Mouse (Mus musculus) bone marrow, adult 2 months (tissue): ENCODE results near the gene A430005L14Rik. TPM values are rescaled to one million over a fixed set of nuclear protein-coding genes. Genes with fewer than 3 reads are reported as not detected.
"Not testable (repeated sequence)": the region's sequence is repeated elsewhere in the genome, so short reads cannot be mapped to it uniquely, and the experiment has no call there.

ENCODE experiments used
- H3K27ac ChIP-seq: fragments of 200-500 bp; 2 replicates; pipeline ENCODE4 v1.5.1; 2012; ENCODE audit warnings: low read depth, mild to moderate bottlenecking, control low read depth, inconsistent platforms, low read length; ENCODE audit not compliant: control insufficient read depth, poor library complexity, insufficient read depth
- H3K4me1 ChIP-seq: fragments of 200-500 bp; 2 replicates; pipeline ENCODE4 v1.6.1; 2011; ENCODE audit warnings: low read length; ENCODE audit not compliant: control insufficient read depth, insufficient read depth
- H3K4me3 ChIP-seq: fragments of 200-500 bp; replicated peaks from 2 replicates; pipeline ENCODE3; 2011; ENCODE audit warnings: mild to moderate bottlenecking, low read depth, low read length, control low read depth; ENCODE audit not compliant: control insufficient read depth
- CTCF ChIP-seq: fragments of 200-500 bp; IDR thresholded peaks from 2 replicates; pipeline ENCODE4 v1.5.1; 2011; ENCODE audit warnings: low read length, control low read depth; ENCODE audit not compliant: control insufficient read depth, insufficient read depth
- POLR2A ChIP-seq: fragments of 200-500 bp; IDR thresholded peaks from 2 replicates; pipeline ENCODE4 v1.6.1; 2011; ENCODE audit warnings: low read depth, mild to moderate bottlenecking, control low read depth, low read length, borderline replicate concordance; ENCODE audit not compliant: control insufficient read depth
- WGBS: fragments of 180-500 bp; shearing (Covaris S2); methylation state at CpG from one replicate; pipeline ENCODE4 v1.1.7; 2018; 5-methylcytosine and 5-hydroxymethylcytosine counted together
- polyA plus RNA-seq: library from polyadenylated mRNA; stranded (reverse); fragments of >200 nt; gene quantifications from 2 replicates; pipeline ENCODE4 v1.2.4, GENCODE M21; 2011; ENCODE audit warnings: low replicate concordance; ENCODE audit not compliant: missing spikeins, insufficient read depth, insufficient read length

A430005L14Rik gene
- polyA plus RNA-seq: 60.4 and 78.7 TPM in 2 replicates

DNA sequence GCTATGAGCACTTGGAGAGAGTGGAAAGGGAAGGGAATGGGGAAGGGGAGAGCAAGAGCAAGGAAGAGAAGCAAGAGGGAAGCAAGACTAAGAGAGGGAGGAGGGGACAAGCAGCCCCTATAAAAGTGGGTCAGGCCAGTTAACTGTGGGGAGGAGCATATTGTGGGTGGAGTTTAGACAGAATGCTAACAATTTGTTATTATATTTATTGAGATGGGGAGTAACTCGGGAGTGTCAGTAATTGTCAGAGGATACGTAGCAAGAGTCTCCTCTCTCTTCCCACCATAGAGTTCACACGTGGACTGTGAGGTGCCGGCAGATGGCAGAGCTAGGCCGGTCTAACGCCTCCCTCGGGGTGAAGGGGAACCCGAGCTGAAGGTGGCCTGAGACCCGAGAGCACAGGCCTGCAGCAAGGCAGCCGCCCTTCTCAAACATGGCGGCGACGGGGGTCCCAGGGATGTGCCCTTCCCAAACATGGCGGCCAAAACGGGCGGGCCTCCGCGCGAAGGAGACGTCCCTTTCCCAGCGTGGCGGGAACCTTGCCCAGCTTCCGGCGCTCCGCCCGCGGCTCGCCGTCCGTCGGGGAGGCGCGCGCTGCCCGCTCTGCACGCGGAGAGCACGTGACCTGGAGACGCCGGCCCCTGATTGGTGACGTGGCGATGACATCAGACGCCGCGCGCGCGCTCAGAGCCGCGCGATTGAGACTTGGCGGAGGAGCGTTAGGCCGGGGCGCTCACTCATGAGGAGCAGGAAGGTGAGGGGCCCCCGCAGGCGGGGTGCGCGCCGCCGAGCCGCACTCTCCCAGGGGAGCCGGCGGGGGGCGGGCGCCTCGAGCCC lies at the start of gene A430005L14Rik:
Gene A430005L14Rik (plus strand): TSS at position 669 of the 837 bp plus-strand sequence.
- no peak; the same call in 1 of the 2 replicates for TF ChIP-seq POLR2A
- peak; percentile 20; the same call in 1 of the 2 replicates for TF ChIP-seq CTCF
- H3K4me3 ChIP-seq: peak within 1 kb of the TSS; percentile 99
- H3K4me1 ChIP-seq: no peaks in the 10 kb centered on the region; the same call in 1 of the 2 replicates
- WGBS: 2% methylated on average over 67 of the region's 67 CpGs
- H3K27ac ChIP-seq: peak within 1 kb of the TSS; percentile 88

DNA sequence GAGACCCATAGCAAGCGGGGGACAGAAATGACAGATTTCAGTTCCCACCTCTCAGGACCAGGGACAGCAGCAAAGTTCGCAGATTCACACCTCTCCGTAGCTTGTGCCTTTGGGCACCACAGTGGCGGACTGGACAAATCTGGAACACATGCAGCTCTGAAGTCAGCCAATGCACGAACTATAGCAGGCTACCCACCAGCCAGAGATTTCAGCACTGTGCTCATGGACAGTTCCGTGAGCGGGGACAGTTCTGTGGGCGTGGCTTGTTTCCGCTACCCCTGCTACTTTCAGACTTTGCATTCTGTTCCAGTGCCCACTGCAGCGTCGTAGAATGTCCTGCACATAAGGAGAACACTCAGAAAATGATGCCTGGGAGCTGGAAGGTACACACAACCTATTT lies 49.5 kb upstream of the A430005L14Rik start:
- H3K27ac ChIP-seq: no peak overlapping the region
- no peak overlapping the region for H3K4me3 ChIP-seq
- TF ChIP-seq CTCF: no peak
- no peak for TF ChIP-seq POLR2A
- no peaks in the 10 kb centered on the region; the same call in 1 of the 2 replicates for H3K4me1 ChIP-seq
- WGBS: 38% methylated on average over 11 of the region's 11 CpGs

DNA sequence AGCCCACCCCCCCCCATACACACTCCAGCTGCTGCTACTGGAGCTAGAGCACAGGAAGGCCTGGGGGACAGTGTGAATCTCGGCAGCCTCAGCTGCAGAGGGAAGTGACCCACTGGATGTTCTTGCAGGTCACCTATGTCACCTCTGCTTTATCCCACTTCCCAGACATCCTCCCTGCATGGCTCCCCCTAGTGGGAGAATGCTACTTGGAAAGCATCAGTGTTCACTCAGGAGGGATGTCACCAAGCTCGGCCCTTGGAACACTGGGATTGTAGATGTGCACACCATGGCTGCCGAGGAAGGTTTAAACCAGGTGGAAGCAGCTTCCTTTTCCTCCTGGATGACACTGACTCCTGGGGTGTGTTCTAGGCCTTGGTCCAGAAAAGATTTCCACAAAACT lies 43.4 kb upstream of the A430005L14Rik start:
- no peak for TF ChIP-seq CTCF
- no peak for TF ChIP-seq POLR2A
- Histone ChIP-seq H3K4me1 (no peaks in the 10 kb centered on the region; the same call in 1 of the 2 replicates), H3K4me3 (no peak overlapping the region), H3K27ac (no peak overlapping the region)
- WGBS: 53% methylated on average over 3 of the region's 3 CpGs

DNA sequence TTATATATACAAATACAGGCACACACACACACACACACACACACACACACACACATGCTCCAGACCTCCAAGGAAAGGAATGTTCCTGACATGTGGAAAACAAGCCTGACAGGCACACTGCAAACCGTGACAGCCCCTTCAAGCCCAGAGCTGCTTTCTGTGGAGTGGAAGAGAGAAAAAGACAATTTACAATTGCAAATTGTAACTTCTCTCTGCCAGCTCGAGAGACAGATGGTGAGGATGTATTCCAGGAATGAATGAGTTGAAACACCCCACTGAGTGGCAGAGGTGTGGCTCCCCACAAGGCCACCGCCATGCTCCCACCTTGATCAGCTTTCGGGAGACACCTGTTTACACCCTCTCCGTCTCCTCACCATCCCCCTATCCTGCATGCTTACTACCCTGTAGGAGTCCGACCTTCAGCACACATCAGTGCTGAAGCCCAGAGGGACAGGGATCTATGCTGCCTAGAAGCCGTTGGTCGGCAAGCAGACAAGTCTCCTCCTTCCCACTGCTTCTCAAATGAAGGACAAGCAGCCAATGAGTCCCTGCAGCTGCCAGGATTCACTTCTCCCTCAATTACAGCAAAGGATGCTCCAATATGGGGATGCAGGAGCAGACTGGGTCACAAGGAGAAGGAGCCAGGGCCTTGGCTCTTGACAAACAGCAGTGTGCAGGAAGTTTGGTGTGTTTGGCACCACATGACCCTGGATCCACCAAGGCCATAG lies 39.1 kb upstream of the A430005L14Rik start:
- Histone ChIP-seq H3K27ac (no peak overlapping the region), H3K4me1 (no peaks in the 10 kb centered on the region; the same call in 1 of the 2 replicates), H3K4me3 (no peak overlapping the region)
- TF ChIP-seq POLR2A (no peak), CTCF (no peak)
- WGBS: 51% methylated on average over 8 of the region's 8 CpGs

DNA sequence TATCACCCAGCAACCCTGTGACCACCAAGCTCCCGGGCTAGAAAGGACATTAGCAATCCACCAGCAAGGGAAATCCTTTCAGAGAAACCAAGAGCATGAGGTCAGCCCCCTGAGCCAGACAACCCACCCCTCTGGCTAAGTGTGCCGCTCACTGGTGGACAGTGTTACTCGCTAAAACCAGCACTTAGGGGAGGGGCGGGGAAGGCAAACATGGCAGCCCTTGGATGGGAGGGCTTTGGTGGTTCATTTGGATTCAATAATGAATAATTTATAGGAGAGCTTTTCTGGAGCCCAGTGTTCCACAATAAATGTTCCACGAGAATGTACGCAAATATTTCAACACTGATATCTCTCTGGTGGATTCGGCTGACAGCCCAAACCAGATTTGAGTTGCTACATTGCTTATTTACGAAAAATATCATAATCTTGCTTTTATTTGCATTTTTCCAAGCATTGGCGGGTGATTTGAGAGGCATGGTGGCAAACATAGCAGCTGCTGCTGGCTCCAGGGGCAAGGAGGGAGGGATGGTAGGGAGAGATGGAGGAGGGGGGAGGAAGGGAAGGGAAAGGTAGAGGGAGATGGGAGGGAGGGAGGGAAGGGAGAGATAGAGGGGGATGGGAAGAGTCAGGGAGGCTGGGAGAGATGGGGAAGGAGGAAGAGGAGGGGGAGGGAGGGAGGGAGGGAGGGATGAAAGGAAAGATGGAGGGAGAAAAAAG lies 36.4 kb upstream of the A430005L14Rik start:
- Histone ChIP-seq H3K27ac (no peak overlapping the region), H3K4me1 (no peaks in the 10 kb centered on the region; the same call in 1 of the 2 replicates), H3K4me3 (no peak overlapping the region)
- TF ChIP-seq CTCF (no peak), POLR2A (no peak)
- 70% methylated on average over 9 of the region's 9 CpGs for WGBS

DNA sequence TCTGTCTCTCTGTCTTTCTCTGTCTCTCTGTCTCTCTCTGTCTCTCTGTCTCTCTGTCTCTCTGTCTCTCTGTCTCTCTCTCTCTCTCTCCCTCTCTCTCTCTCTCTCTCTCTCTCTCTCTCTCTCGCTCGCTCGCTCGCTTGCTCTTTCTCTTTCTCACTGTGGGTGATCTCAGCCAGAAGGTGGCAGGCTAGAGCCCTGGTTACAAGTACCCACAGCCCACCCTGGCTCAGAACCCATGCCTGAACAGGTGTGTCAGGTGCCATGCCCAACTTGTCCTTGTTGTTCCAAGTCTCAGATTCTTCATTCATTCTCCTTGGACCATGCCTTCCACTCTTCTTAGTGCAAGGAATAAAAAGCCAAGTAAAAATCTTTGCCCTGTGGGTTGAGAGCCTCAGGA lies 34.9 kb upstream of the A430005L14Rik start:
- WGBS: 46% methylated on average over 4 of the region's 4 CpGs
- not testable (repeated sequence) for H3K4me1 ChIP-seq, H3K4me3 ChIP-seq, H3K27ac ChIP-seq

DNA sequence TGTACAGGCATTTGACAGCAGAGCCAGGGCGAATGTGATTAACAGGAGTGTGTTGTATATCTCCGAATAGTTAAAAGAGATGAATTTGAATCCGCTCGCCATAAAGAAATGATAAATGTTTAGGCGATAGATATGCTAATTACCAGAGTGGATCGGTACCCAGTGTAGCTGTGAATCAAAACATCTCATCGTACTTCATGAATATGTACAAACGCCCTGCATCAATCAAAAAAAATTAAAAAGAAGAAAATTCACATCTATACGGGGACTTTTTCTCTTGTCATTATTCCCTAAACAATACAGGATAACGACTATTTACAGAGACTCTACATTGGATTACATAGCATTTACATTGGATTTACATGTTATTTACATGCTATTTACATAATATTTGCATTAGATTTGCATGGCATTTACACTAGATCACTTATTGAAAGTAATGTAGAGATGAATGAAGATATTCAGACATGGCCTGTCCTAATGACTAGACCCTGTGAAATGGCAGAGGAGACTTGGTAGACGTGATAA lies 28.2 kb upstream of the A430005L14Rik start:
- 81% methylated on average over 11 of the region's 11 CpGs for WGBS

DNA sequence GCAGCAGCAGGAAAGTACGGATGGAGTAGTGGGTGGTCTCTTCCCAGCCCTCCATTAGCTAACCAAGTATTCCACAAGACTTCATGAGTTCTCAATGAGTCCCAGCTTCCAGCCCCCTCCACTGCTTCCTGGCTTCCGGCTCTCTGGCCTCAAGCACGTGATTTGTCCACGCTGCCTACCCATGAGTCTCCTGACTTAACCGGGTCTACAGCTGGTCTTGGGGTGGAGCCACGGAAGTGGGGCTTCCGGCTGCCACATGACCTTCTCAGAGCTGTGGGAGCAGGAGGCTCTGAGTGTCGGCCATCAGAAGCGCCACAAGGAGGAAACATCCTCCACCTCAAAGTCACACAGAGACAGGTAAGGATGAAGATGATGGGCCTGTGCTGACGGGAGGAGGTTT lies 27.6 kb upstream of the A430005L14Rik start:
- TF ChIP-seq CTCF (no peak), POLR2A (no peak)
- WGBS: 62% methylated on average over 10 of the region's 10 CpGs
- H3K4me3 ChIP-seq: no peak overlapping the region
- no peaks in the 10 kb centered on the region for H3K4me1 ChIP-seq
- H3K27ac ChIP-seq: no peak overlapping the region

More for the DNA sequence above, 28.2 kb upstream of the A430005L14Rik start:
- H3K27ac ChIP-seq: no peak overlapping the region
- H3K4me3 ChIP-seq: no peak overlapping the region
- no peaks in the 10 kb centered on the region for H3K4me1 ChIP-seq
- no peak for TF ChIP-seq CTCF
- no peak for TF ChIP-seq POLR2A
